Mouse (Mus musculus) spleen, adult 2 months (tissue): ENCODE data around the gene Abca13.

ENCODE experiments used
- CTCF ChIP-seq: fragments of 200-500 bp; IDR thresholded peaks from 2 replicates; pipeline ENCODE4 v1.5.1; 2011; ENCODE audit warnings: mild to moderate bottlenecking, inconsistent platforms; ENCODE audit not compliant: insufficient read depth, insufficient read length, insufficient replicate concordance; ENCODE audit errors: extremely low read depth
- POLR2A ChIP-seq: fragments of 200-500 bp; IDR thresholded peaks from 2 replicates; pipeline ENCODE4 v1.6.1; 2011; ENCODE audit warnings: low read depth, low read length, inconsistent platforms

- TF ChIP-seq CTCF: no peak
- no peak for TF ChIP-seq POLR2A
Measured at GRCm38 (mm10) chr11:9624753-9625152, 433.0 kb downstream of the Abca13 start.
